Mouse (Mus musculus) left cerebral cortex, adult 11 months (tissue): Measurements from ENCODE around the gene Cul4a.

Experiments used
- DNase-seq: peaks from one replicate; pipeline ENCODE4 v3.0.0; 2022; ENCODE audit warnings: low spot score

Gene Cul4a

DNA sequence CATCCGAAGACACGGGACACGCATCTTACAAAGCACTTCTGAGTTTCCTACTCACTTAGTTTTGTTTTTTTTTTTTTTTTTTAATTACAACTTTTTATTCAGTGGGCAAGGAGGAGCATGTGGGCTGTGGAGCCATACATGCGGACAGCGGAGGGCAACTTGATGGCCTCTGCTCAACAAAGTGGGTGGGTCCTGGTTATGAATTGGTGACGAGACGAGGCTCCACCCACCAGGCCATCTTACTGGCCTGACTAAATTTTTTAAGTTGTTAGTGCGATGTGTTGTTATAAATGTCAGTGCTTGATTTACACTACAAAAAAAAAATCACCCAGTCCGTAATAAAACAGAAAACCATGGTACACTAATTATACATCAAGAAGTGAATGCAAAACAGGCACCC lies 75.0 kb downstream of the Cul4a start:
- no peak for DNase-seq

GRCm38 (mm10) chr8:13180911-13181690 lies 75.7 kb downstream of the Cul4a start:
- no peak for DNase-seq

GRCm38 (mm10) chr8:13181691-13181976 lies 76.2 kb downstream of the Cul4a start:
- no peak for DNase-seq

DNA sequence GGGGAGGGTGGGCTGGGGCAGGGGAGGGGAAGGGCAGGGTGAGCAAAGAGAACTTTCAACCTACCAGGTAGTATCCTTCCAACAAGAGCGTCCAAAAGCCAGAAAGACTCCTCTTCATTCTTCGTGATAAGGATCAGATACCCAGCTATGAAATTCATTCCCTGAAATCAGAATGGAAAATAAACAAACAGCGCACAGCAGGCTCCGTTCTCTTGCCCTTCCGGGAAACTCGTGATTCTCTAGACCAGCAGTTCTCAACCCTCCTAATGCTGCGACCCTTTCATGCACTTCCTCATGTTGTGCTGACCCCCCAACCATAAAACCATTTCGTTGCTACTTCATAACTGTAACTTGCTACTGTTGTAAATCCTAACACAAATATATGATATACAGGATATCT lies 81.4 kb downstream of the Cul4a start:
- no peak for DNase-seq

GRCm38 (mm10) chr8:13187229-13187628 lies 81.8 kb downstream of the Cul4a start:
- no peak for DNase-seq

GRCm38 (mm10) chr8:13187638-13188037 lies 82.2 kb downstream of the Cul4a start:
- no peak for DNase-seq

- no peak for DNase-seq
Observed at GRCm38 (mm10) chr8:13188052-13188555, 82.7 kb downstream of the Cul4a start.

DNA sequence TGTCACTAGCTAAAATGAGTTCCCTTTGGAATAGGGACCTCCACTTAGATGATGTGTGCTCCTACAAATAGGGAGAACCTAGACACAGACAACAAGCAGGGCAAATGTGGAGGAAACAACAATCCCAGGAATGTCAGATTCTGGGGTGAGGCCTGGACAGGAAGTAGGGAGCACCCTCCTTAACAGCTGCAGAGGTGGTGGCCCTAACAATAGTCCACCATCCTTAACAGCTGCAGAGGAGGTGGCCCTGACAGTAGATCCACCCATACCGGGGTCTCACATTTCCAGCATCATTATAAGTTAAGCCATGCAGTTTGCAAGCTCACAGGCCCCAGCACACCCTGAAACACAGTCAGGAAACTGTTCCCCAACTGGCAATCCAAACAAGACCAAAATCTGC lies 83.4 kb downstream of the Cul4a start:
- DNase-seq: no peak

DNA sequence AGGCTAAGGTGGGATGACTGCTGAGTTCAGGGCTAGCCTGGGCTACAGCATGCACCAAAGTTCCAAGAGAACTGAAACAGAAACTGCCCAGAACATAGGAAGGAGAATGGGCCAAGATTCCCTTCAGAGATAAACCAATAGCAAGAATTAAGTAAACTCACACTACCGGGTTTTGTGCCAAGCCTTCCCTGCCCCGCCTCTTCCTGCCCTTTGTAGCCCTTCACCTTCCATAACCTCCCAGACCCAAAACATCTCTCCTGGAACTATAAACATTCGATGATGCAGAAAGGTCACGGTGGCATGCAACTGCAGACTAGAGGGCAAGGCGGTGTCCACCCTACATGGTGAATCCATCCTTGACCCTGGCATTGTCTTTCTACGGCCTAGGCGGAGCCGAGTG lies 84.8 kb downstream of the Cul4a start:
- DNase-seq: no peak

- DNase-seq: no peak
Observed at GRCm38 (mm10) chr8:13194818-13195217, 89.4 kb downstream of the Cul4a start.

- no peak for DNase-seq
Observed at GRCm38 (mm10) chr8:13197493-13197892, 92.1 kb downstream of the Cul4a start.
